Mouse (Mus musculus): ENCODE data around the gene Ptprq.

DNA sequence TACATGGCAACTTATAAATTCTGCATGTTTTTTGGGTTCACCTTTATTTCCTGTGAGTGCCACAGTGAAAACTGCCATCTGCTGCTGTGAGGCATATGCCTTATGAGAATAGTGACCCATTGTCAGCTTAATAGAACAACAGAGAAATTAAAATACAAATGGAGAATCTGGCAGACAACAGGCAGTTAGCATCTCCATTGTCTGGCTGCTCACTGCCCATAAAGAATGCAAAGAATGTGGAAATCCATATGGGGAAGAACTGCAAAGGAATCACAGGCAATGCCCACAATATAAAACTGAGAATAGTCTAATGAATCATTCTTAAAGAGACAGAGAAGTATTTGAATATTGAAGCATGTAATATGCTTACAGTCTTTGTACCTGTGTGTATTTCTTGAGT, 14.5 kb upstream of the Ptprq start:
- TF ChIP-seq CTCF (IDR thresholded peaks at IDR 0.05; ENCODE audit: extremely low read depth, insufficient read depth, low read length) (no peak), POLR2A (IDR thresholded peaks at IDR 0.05; ENCODE audit: extremely low read depth, insufficient read depth, low read length) (no peak)
